Mouse (Mus musculus) erythroblast, embryonic 14.5 days (primary cell): ENCODE results near the gene Slc27a1. TPM values are rescaled to one million over a fixed set of nuclear protein-coding genes. Genes with fewer than 3 reads are reported as not detected.

Source experiments
- H3K27me3 ChIP-seq: 2 replicates; pipeline ENCODE4 v1.6.1; 2012; ENCODE audit warnings: inconsistent platforms; ENCODE audit not compliant: control insufficient read depth
- H3K36me3 ChIP-seq: 2 replicates; pipeline ENCODE4 v1.6.1; 2012; ENCODE audit warnings: mild to moderate bottlenecking, inconsistent platforms; ENCODE audit not compliant: control insufficient read depth
- H3K4me1 ChIP-seq: 2 replicates; pipeline ENCODE4 v1.6.1; 2012; ENCODE audit warnings: inconsistent platforms; ENCODE audit not compliant: control insufficient read depth
- H3K4me3 ChIP-seq: replicated peaks from 2 replicates; pipeline ENCODE3; 2012; ENCODE audit warnings: moderate library complexity, mild to moderate bottlenecking, inconsistent platforms
- H3K9me3 ChIP-seq: 2 replicates; pipeline ENCODE4 v1.6.1; 2012; ENCODE audit warnings: low read length, inconsistent platforms, mixed read lengths; ENCODE audit not compliant: control insufficient read depth
- GATA1 ChIP-seq: IDR thresholded peaks from 2 replicates; pipeline ENCODE4 v1.6.1; 2012; ENCODE audit warnings: low read length, inconsistent platforms, mixed read lengths
- TAL1 ChIP-seq: IDR thresholded peaks from 3 replicates; pipeline ENCODE4 v1.6.1; 2012; ENCODE audit warnings: low read length, inconsistent platforms, mixed read lengths
- polyA plus RNA-seq: library from polyadenylated mRNA; stranded (reverse); fragments of >175 nt; gene quantifications from 2 replicates; pipeline ENCODE4 v1.2.3, GENCODE M21; 2012

Slc27a1 gene
- polyA plus RNA-seq, 1 experiment: 0.03 TPM

GRCm38 (mm10) chr8:71601939-71602665, 33.4 kb downstream of the Slc27a1 start:
- Histone ChIP-seq H3K27me3 (peaks cover 19% of the 10 kb centered on the region), H3K4me3 (no peak overlapping the region), H3K4me1 (peaks cover 13% of the 10 kb centered on the region), H3K36me3 (peaks cover 5% of the 10 kb centered on the region), H3K9me3 (no peaks in the 10 kb centered on the region)
- TF ChIP-seq GATA1 (no peak), TAL1 (no peak)

GRCm38 (mm10) chr8:71602666-71603334, 34.1 kb downstream of the Slc27a1 start:
- no peak for TF ChIP-seq TAL1
- no peak for TF ChIP-seq GATA1
- H3K9me3 ChIP-seq: no peaks in the 10 kb centered on the region
- H3K4me1 ChIP-seq: peaks cover 11% of the 10 kb centered on the region
- peaks cover 19% of the 10 kb centered on the region for H3K27me3 ChIP-seq
- peaks cover 2% of the 10 kb centered on the region for H3K36me3 ChIP-seq
- no peak overlapping the region for H3K4me3 ChIP-seq

GRCm38 (mm10) chr8:71604021-71604420, 35.3 kb downstream of the Slc27a1 start:
- Histone ChIP-seq H3K27me3 (peaks cover 19% of the 10 kb centered on the region), H3K36me3 (peaks cover 2% of the 10 kb centered on the region), H3K4me3 (no peak overlapping the region), H3K9me3 (no peaks in the 10 kb centered on the region), H3K4me1 (peaks cover 15% of the 10 kb centered on the region)
- no peak for TF ChIP-seq GATA1
- no peak for TF ChIP-seq TAL1

GRCm38 (mm10) chr8:71610822-71611651, 42.4 kb downstream of the Slc27a1 start, which contains the start of gene Colgalt1:
Colgalt1 (plus strand) TSS chr8:71610998.
- H3K4me3 ChIP-seq: peak within 1 kb of the TSS; percentile 93
- H3K36me3 ChIP-seq: peaks cover 28% of the 10 kb centered on the region
- no peaks in the 10 kb centered on the region for H3K27me3 ChIP-seq
- TF ChIP-seq GATA1: no peak
- no peak for TF ChIP-seq TAL1
- H3K9me3 ChIP-seq: no peaks in the 10 kb centered on the region
- H3K4me1 ChIP-seq: peaks cover 48% of the 10 kb centered on the region

- Histone ChIP-seq H3K36me3 (peaks cover 37% of the 10 kb centered on the region), H3K4me1 (peaks cover 41% of the 10 kb centered on the region), H3K9me3 (no peaks in the 10 kb centered on the region), H3K27me3 (no peaks in the 10 kb centered on the region), H3K4me3 (peak overlapping the region; percentile 93)
- TF ChIP-seq TAL1 (no peak), GATA1 (no peak)
Measured at GRCm38 (mm10) chr8:71612141-71612540, 43.5 kb downstream of the Slc27a1 start.

- Histone ChIP-seq H3K27me3 (no peaks in the 10 kb centered on the region), H3K4me3 (no peak overlapping the region)
Measured at GRCm38 (mm10) chr8:71613418-71613817, 44.7 kb downstream of the Slc27a1 start.

GRCm38 (mm10) chr8:71619786-71620185, 51.1 kb downstream of the Slc27a1 start:
- H3K27me3 ChIP-seq: no peaks in the 10 kb centered on the region
- TF ChIP-seq TAL1 (no peak), GATA1 (no peak)
- H3K36me3 ChIP-seq: peaks cover 91% of the 10 kb centered on the region
- H3K9me3 ChIP-seq: peaks cover 28% of the 10 kb centered on the region
- no peak overlapping the region for H3K4me3 ChIP-seq
- no peaks in the 10 kb centered on the region for H3K4me1 ChIP-seq

More at GRCm38 (mm10) chr8:71613418-71613817, 44.7 kb downstream of the Slc27a1 start:
- TF ChIP-seq GATA1 (no peak), TAL1 (no peak)
- peaks cover 50% of the 10 kb centered on the region for H3K36me3 ChIP-seq
- H3K9me3 ChIP-seq: no peaks in the 10 kb centered on the region
- peaks cover 36% of the 10 kb centered on the region for H3K4me1 ChIP-seq

GRCm38 (mm10) chr8:71625088-71625487, 56.4 kb downstream of the Slc27a1 start:
- peaks cover 20% of the 10 kb centered on the region for H3K4me1 ChIP-seq
- H3K4me3 ChIP-seq: no peak overlapping the region
- peaks cover 60% of the 10 kb centered on the region for H3K36me3 ChIP-seq
- TF ChIP-seq GATA1 (no peak), TAL1 (no peak)
- peaks cover 20% of the 10 kb centered on the region for H3K27me3 ChIP-seq
- H3K9me3 ChIP-seq: peaks cover 36% of the 10 kb centered on the region
